Mouse (Mus musculus): Measurements from ENCODE around the gene Lyrm1.

- TF ChIP-seq CTCF (IDR thresholded peaks at IDR 0.05; ENCODE audit: low read depth), result no peak
- TF ChIP-seq EP300 (IDR thresholded peaks at IDR 0.05; ENCODE audit: low read depth), result no peak
These were observed 3.5 kb upstream of the Lyrm1 start for GRCm38 (mm10) chr7:119892198-119892597.
